Mouse (Mus musculus) mature B cell (primary cell): Measurements from ENCODE around the gene Dgcr6.
"Not testable (repeated sequence)": the region's sequence is repeated elsewhere in the genome, so short reads cannot be mapped to it uniquely, and the experiment has no call there.

Experiments used
- in situ Hi-C: fragments of 300-500 bp; cut with MboI; formaldehyde crosslinking; loops from 2 replicates; pipeline ENCODE4 v1.14.3; 2019

Dgcr6 gene

DNA sequence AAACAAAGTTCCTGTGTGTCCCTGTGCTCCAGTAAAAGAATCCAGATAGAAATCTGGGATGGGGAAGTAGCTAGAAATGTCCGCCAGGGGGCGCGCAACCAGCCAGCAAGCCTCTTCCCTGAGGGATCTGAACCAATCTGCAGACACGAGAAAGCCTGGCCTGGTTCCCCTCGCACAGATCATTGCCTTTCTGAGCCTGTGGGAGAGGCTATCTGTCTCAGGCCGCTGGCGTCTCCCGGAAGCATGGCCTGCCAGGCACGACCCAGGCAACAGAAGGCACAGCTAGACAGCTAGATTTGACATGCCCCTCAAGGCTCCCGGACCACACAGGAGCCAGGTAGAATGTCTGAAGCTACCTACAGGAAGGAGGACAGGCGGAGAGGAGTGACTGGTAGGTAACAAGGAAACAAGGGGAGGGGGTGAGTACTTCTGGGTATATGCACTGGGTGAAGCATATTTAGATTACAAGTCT is at the start of gene Dgcr6:
Gene Dgcr6, plus strand, starts transcription at position 130 of the 472 bp plus-strand sequence.
- in situ Hi-C loops = no loop called here

DNA sequence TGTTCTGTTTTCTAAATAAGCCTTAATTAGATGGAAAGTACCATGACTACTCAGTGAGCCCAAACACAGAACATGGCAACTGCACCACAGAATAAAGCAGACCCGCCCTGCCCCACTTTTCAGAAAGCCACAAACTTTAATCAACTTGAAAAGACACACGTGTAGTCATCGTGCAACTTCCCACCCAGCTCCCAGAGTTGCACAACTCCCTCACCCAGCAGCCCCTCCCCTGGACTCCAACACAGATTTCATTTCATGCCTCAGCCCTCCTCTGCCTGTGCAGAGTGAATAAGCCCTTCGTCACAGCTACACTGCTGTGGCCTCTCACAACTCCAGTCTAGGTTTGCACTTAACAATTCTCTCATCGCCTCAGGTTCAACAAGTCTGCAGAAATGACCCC is 48.1 kb upstream of the Dgcr6 start:
- in situ Hi-C loops = no loop called here

DNA sequence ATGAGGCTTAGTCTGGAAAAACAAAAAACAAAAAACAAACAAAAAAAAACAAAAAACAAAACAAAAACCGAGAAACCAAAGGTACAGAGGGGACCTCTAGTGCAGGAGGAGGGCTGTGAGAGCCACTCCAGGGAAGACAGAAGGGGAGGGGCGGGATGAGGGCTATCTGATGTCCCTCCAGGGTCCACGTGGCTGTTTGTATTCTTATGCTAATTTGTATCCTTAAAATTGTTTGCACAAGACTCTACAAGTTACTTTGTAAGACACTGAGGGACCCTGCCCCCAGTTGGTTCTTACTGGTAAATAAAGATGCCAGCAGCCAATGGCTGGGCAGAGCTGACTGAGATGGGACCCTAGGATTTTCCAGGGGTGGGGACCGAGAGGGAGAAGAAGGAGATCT is 45.6 kb upstream of the Dgcr6 start:
- in situ Hi-C loops = no loop called here

DNA sequence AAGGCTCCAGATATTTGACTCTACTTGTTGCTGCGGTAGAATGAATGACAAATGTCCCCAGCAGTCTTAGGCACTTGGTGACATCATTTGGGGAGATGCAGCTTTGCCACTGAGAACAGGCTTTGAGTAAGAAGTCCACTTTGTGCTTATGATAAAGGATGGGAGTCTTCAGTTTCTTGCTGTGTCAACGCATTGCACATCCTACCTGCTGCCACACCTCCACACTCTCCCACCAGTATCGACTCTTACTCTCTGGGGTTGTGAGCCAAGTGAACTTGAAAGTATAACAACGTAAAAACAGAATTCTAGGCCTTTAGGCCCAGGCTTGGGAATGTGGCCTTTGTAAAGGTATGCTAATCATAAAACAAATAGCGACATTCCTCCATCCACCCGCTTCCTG is 41.6 kb upstream of the Dgcr6 start:
- in situ Hi-C loops = no loop called here

DNA sequence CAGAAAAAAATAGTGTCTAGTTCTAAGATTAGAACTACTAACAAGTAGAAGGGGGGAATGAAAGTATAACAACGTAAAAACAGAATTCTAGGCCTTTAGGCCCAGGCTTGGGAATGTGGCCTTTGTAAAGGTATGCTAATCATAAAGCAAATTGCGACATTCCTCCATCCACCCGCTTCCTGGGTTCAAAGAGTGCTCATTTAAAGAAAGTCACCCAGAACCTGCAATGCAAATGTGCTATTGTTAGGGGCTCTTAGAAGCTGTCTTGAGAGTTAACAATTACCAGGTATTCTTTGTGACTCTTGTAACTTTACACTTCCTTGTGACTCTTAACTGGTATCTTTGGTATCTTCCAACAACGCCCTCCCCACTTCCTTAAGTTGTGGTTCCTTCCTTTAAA is 36.2 kb upstream of the Dgcr6 start:
- in situ Hi-C loops = not testable (repeated sequence)

DNA sequence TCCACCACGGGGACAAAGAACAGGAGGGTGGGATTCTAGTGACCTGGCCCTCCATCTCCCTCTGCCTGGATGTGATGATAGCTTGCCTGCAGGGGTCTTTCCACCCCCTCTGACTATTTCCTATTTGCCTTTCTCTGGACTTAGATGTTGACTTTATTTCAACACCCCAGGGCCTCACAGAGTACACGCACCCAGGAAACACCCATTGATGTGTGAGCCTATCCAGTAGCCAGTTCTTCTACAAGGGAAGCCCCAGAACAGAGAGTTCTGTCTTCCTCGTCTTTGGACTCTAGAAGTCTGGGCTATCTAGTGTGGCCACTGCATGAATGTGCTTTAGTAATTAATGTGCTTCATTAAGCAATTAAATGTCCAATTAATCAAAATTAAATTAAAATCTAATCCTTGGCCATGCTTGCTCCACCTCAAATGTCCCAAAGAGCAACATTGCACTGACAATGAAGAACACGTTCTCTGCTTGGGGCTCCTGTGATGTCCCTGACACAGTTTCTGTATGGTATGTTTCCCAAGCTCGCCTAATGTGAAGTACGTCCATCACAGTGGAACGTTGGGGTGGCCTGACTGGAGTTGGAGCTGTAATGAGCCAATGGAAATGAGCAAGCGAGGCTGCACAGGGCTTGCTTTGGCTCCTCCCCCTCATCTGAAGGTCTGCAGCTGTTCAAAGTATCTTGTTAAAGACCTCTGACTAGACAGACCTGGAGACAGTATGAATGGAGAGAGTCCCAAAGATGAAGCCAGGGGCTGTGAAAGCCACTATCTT is 29.7 kb upstream of the Dgcr6 start:
- in situ Hi-C loops = no loop called here

DNA sequence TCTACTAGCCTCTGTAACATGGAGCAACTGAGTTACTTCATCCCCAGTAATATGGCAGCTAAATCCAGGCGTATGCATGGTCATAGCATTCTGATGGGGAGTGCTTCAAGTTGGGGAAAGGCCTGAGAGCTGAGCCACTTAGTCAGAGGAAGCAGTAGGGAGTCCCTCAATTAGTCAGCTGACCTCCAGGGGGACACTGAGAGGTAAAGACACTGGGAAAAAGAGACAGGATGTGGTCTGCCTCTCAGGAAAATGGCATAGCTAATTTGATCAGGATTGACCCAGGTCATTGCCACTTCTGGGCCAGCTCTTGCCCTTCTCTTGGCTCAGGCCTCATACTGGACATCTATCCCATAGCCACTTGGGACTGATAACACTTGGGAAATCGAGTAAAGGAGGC is 25.3 kb upstream of the Dgcr6 start:
- in situ Hi-C loops = no loop called here

DNA sequence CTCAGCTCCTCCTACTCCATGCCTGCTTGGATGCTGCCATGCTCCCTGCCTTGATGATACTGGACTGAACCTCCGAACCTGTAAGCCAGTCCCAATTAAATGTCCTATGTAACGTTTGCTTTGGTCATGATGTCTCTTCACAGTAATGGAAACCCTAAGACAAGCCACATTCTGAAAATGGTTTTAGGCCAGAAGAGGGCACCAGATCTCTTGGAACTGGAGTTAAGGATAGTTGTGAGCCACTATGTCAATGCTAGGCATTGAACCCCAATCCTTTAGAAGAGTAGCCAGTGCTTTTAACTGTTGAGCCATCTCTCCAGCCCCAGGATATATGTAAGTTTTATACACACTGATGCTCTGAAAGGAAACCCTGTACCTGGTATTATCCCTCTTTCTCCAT is 20.9 kb upstream of the Dgcr6 start:
- in situ Hi-C loops = no loop called here

DNA sequence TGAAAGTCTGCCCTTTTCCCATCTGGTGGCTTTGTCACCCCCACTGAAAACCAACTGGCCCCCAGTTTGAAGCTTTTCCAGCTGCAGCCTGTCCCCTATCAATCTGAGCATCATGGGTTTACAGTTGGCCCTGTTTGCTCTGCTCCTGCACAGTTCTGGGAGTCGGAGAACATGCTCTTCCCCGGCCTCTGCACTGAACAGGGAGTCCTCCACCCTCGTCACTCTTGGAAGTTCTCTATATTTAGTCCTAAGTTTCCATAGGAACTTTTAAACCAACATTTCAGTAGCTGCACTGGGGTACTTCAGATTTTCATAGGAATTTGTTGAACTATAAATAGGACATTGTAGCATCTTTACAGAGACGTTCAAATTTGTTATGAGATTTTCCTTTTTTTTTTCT is 19.4 kb upstream of the Dgcr6 start:
- in situ Hi-C loops = no loop called here

DNA sequence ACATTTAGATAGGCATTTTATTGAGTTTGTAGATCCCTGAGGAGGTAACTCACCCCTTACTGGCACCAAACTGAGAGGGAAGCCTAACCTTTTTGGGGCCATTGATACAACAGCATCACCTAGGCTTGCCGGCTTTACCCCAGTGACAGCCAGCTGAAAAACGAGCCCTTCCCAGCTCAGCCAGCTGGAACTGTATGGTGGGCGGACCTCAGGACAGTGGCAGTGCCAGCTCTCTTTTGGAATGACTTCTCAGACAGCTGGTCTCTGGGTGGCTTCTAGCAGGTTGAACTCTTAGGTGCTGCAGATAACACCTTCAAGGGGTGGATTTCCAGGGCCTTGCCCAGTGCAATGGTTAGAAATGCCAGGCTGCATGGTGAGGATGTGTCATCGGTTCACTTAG is 18.4 kb upstream of the Dgcr6 start:
- in situ Hi-C loops = no loop called here

DNA sequence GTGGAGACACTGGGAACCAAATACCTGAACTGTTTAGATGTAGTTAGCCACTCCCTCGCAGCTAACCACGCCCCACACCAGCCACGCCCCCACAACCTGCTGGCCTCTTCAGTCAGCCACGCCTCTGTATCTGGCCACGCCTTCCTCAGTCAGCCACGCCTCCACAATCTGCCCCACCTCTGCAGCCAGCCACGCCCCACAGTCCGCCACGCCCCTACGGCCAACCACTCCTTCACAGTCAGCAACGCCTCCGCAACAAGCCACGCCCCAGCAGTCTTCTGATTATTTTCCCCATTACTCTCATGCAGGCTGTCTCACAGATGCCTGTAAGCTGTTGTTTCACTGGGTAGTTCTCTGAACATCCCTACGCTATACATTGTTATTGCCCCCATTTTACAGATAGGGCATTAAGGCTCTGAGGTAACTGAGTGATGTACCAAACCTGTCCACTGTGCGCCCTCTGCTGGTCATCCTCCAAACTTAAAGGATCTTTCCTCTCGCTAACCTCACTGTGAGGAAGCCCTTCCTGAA is 16.2 kb upstream of the Dgcr6 start:
- in situ Hi-C loops = no loop called here

DNA sequence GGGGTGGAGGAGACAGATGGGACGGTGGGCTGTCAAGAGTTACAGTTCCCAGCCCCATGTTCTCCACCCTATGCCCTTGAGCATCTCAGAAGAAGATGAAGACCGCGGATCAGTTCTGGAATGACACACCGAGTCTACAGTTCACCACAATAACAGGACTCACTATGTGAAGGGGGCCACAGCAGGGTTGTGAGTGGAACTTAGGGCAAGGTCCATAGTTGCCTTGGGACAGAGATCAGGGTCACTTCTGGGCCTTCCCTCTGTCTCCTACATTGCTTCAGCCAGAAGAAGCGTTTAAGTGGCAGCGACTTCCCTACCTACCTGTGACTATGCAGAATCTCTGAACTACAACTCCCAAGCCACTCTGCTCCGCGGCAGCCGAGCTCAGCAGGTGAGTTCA is 15.6 kb upstream of the Dgcr6 start:
- in situ Hi-C loops = no loop called here

DNA sequence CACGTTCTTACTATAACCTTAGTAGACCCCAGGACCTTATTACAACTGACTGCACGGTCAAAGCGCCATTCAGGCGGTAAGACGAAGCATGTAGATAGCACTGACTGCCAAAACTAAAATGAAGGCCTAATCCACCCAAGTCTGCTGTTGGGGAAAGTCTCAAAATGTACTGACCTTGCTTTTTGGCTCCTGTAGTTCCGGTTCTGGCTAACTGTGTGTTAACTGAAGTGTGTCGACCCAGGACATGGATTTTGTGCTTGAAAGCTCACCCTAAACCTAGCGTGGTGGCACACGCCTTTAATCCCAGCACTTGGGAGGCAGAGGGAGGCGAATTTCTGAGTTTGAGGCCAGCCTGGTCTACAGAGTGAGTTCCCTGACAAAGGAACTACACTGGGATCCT is 7.7 kb upstream of the Dgcr6 start:
- in situ Hi-C loops = no loop called here

DNA sequence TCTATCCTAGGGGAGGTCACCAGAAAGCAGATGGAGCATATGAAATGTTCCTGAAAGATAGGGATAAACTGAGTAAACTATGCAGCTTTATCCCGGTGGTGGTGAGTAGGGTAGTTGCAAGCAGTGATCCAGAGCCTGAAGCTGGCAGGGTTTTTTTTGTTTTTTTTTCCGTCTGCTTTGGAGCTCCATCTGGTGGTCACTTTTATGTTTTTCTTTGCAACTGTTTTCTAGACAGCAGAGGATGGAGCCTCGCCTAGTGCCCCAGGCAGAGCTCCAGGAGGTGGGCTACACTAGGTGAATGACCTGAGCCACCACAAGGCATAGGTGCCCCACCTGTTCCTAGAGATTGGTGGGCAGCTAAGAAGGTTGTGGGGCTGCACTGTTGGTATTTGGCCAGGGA is 5.0 kb upstream of the Dgcr6 start:
- in situ Hi-C loops = no loop called here

DNA sequence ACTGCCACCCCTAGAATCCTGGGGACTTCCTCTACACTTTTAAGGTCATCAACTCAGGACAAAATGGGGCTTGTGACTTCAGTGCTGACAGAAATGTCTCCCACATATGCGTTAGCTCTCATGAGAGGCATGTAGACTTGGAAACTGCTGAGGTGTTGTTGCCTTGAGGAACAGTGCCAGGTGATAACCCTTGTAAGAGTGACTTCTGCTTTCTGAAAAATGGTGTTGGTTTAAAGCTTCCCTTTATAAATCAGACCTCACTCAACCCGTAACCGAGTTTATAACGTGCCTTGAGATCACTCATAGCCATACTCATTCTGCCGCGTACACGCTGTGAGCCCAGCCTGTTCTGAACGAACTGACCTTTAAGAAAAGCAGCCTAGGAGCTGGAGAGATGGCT is 4.6 kb upstream of the Dgcr6 start:
- in situ Hi-C loops = no loop called here

DNA sequence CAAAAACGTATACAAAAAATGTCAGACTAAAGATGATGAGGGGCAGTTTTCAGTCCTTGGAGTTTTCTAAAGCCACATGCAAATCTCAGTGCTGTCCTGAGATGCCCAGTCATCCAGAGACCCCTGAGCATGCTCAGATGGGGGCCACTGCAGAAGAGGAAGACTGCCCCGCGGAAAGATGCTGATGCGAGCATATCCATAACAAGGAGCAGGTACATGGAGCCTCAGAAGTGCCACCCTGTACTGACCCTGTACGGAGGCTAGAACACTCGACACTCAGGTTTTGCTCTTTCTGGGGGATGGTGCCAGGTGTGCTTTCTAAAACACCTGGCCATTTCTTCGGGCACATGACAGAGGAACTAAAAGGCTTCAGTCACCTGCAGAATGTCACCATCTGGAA is 338 bp upstream of the Dgcr6 start:
- in situ Hi-C loops = no loop called here

DNA sequence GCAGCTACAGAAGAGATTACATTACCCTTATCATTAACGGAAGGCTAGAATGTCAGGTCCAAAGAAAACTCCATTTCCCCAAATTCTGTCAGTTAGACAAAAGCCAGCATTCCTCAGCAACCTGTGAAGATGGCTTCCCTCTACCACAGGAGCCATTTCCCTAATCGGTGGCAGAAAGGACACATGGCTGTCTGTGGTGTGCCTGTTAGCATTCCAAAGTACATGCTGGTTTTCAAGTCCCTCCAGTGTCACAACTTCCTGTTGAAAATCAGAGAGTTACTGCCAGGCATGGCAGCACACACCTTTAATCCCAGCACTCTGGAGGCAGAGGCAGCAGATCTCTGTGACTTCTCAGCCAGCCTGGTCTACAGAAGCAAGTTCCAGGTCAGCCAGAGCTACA is 3.6 kb downstream of the Dgcr6 start:
- in situ Hi-C loops = no loop called here

DNA sequence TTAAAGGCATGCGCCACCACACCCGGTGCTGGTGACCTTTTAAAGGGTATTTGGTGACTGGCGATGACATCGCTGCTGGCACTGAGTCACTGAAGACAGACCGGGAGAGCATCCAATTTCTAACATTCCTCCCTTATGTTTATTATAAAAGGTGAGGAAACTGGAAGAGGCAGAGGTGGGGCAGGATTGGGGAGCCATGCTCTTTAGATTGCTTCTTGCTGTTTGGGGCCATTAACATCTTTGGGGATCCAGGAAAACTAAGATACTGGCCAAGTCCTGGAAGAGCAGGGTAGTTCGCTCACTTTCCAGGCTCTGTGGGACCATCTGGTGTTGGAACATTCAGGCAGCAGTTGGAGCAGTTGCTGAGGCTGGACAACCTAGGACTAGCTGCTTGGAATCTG is 5.7 kb downstream of the Dgcr6 start:
- in situ Hi-C loops = no loop called here

DNA sequence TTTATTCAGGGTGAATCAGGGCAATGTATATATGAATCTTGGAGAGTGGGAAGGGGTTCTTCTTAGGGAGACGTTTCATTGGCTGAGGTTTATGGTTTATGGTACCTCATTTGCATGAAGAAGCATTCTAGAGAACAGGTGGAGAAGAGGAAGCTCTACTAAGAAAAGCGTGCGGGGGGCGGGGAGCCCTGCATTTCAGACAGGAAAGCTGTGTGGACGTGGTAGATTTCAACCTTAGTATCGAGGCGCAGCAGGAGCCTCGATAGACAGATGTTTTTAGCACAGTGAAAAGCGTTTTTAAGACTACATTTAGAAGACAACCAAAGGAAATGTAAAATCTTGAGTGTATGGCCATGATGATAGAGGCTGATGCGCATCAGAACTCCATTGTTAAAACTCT is 6.6 kb downstream of the Dgcr6 start:
- in situ Hi-C loops = no loop called here

DNA sequence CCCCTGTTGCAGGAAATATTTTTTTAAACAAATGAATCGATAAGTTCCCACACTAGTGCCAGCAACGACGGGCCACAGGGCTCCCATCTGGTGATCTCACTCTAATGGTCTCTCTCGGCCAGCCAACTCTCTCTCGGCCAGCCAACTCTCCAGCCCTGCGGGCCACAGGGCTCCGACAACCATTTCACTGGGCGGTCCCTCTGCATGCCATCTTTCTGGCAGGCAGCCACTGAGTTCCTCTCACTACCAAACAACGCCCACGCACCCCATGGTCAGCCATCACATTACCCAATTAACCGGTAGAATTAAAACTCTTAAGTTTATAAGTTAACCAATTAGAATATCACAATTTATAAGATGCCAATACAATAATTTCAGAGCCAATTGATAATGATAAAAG is 8.5 kb downstream of the Dgcr6 start:
- in situ Hi-C loops = no loop called here

DNA sequence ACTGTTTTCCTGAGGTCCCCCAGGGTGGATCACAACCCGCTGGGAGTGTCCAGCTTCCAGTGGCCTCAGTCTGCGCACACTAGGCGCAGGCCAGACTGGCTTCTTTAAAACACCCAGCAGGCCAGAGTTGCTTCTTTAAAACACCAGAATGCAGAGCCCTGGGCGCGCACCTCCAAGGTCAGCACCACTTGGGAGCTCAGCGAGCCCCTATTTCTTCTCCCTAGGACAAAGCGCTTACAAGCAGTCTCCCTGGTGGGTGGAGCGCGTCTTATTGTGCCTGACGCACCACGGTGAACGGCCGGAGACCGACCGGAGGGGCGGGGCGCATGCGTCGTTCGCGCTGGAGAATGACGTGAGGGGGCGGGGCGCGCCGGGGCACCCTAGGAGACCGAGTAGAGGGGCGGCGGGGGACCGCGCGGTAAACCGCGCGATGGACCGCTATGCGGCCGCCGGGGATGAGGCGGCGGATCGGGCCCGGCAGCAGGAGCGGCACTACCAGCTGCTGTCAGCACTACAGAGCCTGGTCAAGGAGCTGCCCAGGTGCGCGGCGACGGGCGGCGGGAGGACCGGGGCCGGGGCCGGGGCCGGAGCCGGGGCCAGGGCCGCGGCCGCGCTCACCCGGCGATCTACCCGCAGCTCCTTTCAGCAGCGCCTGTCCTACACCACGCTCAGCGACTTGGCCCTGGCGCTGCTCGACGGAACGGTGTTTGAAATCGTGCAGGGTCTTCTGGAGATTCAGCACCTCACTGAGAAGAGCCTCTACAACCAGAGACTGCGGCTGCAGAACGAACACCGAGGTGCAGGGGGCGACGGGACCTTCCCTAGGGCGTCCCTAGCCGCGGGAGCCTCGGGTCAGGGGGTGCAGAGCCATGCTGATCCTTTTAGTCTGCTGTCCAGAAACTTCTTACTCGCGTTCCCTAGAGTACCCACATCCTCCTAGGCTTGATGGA is 13.7 kb downstream of the Dgcr6 start:
- in situ Hi-C loops = no loop called here

DNA sequence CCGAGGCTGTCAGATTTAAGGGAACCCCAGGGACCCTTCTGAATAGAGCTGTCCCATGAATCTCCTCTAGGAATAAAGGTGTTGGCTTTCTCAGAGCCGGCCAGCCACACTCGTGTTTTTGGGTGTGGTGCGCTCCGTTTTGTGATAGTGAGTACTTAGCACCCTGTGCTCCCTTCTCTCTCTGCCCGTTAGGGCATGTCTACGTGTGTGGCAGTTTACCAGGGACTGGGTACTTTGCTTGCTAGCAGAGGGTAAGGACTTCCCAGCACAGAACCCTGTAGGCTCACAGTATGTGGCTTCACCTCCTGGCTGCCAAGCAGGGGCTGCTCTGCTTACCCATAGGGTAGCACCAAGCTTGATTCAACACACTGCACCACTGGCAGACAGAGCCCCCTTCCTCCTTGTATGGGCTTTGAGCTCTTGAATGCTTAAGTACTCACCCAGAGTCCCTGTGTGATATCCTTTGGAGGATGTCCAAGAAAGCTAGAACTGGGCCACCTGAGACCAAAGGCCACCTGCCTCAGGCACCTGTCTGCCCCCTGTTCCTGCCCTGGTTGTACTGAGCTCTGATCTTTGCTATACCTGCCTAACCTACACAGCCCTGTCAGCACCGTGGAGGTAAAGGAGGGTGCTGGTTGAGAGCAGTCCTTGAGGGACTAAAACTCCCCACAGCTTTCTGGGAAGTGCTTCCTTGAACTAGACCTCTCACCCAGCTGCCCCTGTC is 16.2 kb downstream of the Dgcr6 start:
- in situ Hi-C loops = no loop called here
